Mouse (Mus musculus): ENCODE results near the gene Nif3l1.

The Nif3l1 gene

DNA sequence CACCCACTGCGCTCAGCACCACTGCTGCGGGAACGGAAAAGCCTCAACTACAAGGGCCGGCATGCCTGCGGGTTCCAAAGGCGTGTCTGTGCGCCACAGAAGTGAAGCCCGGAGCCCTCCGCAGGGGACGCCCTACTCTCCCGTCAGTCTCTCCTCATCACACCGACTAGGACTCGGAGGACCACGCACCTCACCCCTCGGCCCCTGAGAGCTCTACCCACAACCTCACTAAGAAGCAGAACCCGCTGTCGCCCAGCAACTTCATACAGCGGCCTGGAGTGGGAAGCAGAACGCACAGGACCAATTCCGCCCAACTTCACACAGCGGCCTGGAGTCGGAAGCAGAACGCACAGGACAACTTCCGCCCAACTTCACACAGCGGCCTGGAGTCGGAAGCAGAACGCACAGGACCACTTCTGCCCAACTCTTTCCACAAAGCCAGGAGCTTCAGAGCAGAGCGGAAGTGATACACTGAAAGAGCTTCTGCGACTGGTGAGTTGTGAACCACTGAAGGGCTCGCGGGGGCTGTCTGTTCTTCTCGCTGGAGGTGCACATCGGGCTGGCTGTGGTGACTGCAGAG lies at the start of gene Nif3l1, which contains the start of gene Ppil3:
Gene Nif3l1, plus strand, starts transcription at position 9 of the 580 bp plus-strand sequence.
Gene Ppil3, minus strand, starts transcription at position 344 of the 580 bp plus-strand sequence.
- peak; percentile 94 for DNase-seq (ENCODE audit: low read depth, low spot score)

DNA sequence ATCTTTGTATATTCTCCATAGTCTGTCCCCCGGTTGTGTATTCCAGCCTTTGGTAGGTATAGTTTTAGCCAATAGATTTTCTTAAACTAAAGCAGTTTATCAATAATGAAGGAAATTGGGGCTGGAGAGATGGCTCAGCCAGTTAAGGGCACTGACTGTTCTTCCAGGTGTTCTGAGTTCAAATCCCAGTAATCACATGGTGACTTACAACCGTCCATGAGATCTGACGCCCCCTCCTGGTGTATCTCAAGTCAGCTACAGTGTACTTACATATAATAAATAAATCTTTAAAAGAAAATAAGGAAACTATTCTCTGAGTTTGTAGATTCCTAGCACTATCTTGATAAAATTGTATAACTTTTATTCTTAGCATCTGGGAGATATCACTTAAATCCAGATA lies 49.6 kb upstream of the Nif3l1 start:
- peak; percentile 31 for DNase-seq (ENCODE audit: low read depth, low spot score)

DNA sequence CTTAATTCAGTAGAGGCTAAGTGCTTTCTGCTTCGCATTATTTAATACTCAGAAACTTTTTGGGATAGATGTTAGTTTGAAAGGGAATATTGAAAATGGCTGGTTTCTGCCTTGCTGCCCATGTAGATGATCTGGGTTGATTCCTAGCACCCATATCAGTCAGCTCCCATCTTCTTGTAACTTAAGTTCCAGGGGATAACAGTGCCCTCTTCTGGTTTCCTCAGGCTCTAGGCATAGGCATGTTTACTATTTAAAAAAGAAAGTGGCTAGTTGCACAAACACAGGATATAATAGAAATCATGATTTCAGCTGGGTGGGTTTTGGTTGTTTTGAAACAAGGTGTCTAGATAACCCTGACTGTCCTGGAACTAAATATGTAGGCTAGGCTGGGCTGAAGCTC lies 48.8 kb upstream of the Nif3l1 start:
- DNase-seq (ENCODE audit: low read depth, low spot score): no peak

DNA sequence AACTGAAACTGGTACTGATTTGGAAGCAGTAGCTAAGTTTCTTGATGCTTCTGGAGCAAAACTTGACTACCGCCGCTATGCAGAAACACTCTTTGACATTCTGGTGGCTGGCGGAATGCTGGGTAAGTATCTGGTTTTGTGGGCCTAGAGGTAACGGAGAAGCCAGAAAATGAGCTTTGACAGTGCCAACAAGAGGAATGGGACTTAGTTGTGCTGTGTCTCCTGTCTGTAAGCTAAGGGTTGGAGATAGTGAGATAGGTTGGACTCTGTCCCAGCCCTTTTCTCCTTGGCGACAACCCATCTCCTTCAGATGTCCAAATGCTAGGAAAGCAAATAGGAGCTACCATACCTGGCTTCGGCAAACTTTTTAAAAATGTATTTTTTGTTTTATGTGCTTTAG lies 47.2 kb upstream of the Nif3l1 start:
- no peak for DNase-seq (ENCODE audit: low read depth, low spot score)

DNA sequence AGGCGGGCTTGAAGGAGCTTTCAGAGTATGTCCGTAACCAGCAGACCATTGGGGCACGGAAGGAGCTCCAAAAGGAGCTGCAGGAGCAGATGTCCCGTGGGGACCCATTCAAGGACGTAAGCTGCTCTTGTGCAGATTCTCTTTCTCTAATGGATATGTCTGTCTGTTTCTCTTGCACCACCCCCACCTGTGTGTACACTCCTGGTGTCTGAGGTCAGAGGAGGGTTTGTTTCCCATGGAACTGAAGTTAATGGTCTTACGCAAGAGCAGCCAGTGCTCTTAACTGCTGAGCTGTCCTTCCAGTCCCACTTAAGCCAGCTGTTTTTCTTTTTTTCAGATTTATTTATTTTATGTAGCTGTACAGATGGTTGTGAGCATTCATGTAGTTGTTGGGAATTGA lies 43.6 kb upstream of the Nif3l1 start:
- DNase-seq (ENCODE audit: low read depth, low spot score): no peak

DNA sequence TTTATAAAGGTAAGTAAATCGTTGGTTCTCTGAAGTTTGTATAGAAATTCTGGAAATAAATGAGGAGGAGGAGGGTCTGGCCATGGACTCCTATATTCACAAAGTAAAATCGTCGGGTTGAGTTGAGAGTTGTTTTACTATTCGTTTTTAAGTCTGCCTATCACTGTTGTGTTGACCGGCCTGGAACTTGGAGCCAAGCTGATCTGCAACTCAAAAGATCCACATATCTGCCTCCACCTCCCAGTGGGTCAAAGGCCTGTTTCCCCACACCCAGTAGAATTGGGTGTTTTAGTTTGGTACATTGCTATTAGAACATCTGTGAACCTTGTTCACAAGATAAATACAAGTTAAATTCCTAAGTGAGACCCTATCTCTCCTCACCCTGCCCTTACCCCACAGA lies 41.2 kb upstream of the Nif3l1 start:
- DNase-seq (ENCODE audit: low read depth, low spot score): no peak

DNA sequence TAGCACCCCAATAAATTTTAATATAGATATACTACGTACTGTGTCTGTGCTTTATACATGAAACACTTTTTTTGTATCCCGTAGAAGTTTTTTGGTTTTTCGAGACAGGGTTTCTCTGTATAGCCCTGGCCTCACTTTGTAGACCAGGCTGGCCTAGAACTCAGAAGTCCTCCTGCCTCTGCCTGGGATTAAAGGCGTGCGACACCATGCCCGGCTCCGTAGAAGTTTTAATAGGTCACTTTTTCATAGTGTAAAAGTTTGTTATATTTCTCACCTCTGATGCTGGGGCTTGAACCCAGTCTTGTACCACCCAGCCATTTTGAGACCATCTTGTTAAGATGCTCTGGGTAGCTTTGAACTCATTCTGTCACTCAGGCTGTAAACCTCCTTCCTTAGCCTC lies 37.6 kb upstream of the Nif3l1 start:
- DNase-seq (ENCODE audit: low read depth, low spot score): no peak

DNA sequence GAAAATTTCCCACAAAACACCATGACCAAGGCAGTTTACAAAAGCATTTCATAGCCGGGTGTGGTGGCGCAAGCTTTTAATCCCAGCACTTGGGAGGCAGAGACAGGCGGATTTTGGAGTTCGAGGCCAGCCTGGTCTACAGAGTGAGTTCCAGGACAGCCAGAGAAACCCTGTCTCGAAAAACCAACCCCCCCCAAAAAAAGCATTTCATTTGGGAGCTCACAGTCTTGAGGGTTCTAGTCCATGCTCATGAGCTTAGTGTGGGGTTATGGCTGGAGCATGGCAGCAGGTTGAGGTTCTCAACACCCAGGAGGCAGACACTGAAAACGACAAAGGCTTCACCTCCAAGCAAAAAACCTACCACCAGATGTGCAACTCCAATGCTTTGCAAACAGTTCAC lies 36.8 kb upstream of the Nif3l1 start:
- DNase-seq (ENCODE audit: low read depth, low spot score): peak; percentile 19

DNA sequence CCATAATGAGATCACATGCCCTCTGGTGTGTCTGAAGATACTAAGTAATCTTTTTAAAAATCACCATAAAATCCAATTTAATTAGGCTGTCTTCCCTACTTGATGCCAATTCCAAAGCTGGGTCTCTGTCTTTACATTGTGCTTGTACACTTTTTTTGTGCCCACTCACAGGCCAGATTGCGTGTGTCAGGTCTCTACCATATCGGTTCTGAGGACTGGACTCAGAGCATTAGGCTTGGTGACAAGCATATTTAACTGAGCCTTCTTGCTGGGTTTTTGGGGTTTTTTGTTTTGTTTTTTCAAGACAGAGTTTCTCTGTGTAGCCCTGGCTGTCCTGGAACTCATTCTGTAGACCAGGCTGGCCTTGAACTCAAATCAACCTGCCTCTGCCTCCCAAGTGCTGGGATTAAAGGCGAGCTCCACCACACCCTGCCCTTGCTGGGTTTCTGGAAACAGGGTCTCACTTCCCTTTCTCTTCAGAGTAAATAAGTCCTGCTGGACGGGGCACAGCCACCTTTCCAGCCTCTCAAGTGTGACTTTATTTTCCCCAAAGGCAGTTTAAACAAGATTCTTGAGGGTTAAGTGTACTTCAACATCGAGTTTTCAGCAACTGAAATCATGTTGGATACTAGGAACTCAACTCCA lies 35.3 kb upstream of the Nif3l1 start:
- peak; percentile 37 for DNase-seq (ENCODE audit: low read depth, low spot score)

DNA sequence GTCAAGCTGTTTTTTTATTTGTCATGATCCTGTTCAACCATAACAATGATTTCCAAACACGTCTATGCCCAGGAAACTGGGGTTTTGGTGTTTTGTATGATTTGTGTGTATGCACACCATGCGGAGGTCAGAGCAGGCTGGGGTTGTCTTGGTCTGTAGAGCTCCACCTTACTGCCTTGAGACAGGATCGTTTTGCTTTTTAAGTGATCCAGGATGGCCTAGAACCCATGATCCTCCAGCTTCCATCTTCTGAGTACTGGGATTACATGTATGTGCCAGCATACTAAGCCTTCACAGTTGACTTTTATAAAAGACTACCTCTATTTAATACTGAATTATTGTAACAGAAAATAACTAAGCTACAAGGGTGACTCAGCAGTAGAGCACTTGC lies 34.8 kb upstream of the Nif3l1 start:
- no peak for DNase-seq (ENCODE audit: low read depth, low spot score)

DNA sequence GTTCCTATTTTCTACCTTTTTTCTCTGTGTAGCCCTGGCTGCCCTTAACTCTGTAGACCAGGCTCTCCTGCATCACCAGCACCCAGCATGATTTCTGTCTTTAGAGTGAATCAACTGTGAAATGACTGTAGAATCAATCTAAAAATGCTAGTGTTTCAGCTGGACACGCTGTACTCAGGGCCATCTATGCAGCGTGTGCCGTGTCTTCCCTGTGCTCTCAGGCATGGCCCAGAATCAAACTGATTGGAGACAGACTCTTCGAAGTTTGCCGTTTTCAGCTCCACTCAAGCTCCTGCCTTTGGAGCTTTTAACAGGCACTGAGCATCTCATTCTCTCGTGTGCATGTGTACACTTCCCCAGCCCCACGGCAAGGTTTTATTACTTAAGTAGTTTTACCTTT lies 34.2 kb upstream of the Nif3l1 start:
- DNase-seq (ENCODE audit: low read depth, low spot score): peak; percentile 8

DNA sequence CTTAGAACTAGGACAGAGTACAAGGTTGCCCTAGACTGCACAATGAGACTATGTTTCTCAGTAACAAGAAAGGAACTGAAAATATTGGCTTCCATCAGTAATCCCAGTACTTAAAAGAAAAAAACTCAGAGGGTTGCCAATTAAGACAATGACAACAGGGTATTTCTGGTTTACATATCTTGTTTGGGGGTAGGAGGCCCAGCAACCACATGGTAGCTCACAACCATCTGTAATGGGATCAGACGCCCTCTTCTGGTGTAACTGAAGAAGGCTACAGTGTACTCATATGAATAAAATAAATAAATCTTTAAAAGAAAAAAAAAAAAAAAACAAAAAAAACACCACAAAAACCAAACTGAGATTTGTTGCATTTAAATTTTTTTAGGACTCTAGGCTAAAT lies 29.5 kb upstream of the Nif3l1 start:
- DNase-seq (ENCODE audit: low read depth, low spot score): peak; percentile 30

DNA sequence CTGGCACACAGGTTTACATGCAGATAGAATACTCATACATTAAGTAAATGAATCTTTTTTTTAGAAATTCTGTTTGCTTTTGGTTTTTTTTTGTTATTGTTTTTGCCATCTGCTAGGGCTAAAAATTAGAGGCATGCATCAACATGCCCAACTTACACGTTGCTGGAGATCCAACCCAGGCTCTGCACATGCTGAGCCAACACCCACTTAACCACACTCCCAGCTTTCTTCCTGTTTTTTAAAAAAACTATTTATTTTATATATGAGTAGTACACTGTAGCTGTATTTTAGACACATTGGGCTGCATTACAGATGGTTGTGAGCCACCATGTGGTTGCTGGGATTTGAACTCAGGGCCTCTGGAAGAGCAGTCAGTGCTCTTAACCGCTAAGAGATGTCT lies 28.9 kb upstream of the Nif3l1 start:
- DNase-seq (ENCODE audit: low read depth, low spot score): no peak

DNA sequence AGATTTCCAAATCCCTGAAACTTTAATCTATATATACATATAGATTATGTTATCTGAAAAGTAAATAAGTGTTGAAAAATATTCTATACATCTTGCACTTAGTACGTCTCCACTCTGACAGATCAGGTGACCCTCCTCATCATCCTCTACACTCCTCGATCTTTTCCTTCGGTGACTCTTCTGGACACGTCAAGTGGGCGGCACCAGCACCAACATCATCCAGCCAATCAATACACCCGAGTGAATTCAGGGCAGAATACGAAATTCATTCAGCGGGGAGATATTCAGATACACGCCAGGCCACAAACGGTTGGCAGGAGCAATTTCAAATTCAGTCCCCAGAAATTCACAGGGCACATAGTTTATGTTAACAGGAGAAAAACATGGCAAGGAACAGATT lies 24.9 kb upstream of the Nif3l1 start:
- no peak for DNase-seq (ENCODE audit: low read depth, low spot score)

DNA sequence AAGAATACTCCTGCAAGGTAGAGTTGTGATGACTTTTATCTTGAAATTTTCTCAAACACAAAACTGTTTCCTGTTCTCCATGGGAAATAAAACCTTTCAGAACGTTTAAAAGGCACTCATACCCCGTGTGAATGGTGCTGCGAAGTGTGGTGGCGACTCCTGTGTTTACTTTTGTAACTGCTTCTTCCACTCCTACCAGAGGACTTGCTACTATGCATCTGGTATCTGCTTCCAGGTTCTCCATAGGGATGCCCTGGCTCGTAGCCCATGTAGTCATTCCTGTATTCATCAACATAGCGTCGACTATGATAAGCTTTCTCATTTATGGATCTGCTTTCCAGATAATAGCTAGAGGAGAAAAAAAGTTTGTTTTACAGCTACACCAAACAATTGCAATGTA lies 24.0 kb upstream of the Nif3l1 start:
- DNase-seq (ENCODE audit: low read depth, low spot score): no peak

DNA sequence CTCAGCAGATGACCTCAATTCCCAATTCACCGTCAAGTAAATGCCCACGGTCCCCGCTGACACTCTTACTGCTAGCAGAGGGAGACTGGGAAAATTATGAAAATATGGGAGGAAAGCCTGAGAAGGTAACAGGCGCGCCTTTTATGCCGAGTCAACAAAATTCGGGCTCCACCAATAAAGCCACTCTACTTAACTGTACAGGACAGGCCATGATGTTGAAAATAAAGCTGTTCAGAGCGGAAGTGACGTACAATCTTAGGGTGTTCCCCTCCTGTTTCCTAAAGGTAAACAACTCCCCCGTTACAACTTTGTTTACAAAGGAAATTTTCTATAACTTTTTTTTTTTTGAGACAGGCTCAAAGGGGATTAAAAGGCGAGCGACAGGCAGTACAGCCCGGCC lies 22.1 kb upstream of the Nif3l1 start:
- peak; percentile 77 for DNase-seq (ENCODE audit: low read depth, low spot score)

DNA sequence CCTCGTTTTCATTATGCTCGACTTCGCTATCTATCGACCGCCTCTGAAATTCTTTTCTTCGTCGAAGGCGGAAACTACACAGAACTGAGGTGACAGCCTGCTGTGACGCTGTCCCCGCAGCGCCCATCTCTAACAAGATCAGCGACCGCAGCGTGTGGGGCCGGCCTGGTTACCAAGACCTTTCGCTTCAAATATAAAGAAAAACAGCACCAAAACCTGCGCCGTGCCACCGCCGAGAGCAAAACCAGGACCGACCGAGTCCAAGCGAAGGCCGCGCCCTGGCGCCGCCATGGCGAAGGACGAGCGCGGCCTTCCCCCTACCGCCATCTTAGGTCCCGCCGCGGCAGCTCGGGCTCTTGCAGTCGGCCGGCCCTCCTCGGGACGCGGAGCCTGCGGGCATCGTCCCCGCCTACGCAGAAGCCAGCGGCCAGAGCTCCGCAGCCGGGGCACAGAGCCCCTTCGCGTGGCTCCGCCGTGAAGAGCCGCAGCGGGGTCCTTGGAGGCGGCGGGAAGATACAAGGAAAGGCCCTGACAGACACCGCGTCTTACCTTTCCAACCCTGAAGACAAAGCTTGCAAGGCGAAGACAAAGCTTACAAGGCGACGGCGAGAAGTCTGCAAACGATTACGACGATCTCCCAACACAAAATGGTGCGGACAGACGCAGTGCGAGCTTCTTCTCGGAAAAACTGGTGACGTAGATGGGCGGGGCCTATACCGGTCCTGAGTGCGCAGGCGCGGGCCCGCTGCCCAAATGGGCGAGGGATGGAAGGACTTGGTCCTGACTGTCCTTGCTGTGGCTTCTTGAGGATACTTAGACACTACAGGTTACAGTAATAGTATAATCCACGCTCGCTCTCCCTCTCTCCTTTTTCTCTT lies 21.3 kb upstream of the Nif3l1 start, which contains the start of gene Clk1:
Gene Clk1, minus strand, starts transcription at position 696 of the 878 bp plus-strand sequence.
- DNase-seq (ENCODE audit: low read depth, low spot score): peak; percentile 95

DNA sequence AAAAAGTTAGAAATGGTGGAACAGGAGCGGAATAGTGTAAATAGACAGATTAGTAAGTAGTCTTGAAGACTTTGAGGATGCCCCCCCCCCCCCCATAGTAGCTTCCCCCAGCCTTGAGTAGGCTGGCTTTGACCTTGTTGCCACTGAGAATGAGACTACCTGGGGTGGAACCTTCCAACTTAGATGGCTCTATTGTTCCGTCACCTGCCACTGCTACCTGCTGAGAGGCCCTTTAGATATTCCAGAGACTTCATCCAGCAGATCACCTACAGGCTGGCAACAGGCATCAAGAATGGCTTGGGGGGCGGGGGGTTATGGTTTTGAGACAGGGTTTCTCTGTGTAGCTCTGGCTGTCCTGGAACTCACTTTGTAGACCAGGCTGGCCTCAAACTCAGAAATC lies 20.4 kb upstream of the Nif3l1 start:
- no peak for DNase-seq (ENCODE audit: low read depth, low spot score)

DNA sequence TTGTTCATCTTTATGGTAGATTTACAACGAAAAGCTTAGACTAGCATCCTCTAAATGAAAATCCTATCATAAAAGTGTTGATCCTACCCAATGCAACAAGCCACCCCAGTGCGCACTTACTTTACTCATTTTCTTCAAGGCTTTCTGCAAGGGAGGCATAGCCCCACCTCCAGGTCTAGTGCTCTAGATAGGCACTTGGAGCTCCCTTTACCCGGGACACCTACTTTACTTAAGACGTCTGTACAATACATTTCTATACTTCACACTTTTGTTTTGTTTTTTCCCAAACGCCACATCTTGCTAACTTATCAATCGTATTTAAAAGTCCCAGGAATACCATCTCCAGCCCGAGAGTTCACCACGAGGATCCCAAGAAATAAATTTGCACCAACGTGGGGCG lies 260 bp upstream of the Nif3l1 start:
- DNase-seq (ENCODE audit: low read depth, low spot score): no peak

DNA sequence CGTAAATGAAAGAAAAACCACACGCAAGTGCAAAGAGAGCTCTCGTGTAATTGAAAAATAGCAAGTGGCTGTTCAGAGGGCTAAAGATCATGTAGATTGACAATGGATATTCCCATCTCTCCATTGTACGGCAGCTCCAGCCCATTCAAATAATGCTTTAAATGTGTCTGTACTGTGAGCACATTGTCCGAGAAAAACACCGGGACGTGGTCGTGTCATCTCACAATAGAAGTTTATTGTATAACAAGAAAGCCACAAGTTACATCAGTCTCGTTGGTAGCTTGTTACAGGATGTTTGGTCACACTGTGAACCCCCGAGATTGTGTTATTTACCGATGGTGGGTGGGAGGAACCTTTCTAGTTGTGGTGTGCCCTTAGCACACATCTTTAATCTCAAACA lies 910 bp downstream of the Nif3l1 start:
- DNase-seq (ENCODE audit: low read depth, low spot score): no peak

DNA sequence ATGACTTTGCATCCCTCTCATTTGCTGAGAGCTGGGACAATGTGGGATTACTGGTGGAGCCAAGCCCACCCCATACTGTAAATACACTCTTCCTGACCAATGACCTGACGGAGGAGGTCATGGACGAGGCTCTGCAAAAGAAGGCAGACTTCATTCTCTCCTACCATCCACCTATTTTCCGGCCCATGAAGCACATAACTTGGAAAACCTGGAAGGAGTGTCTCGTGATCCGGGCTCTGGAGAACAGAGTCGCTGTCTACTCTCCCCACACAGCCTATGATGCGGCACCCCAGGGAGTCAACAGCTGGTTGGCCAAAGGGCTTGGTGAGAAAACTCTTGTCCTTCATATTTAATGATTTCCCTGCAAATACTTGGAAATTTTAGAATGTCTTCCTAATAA lies 2.8 kb downstream of the Nif3l1 start:
- DNase-seq (ENCODE audit: low read depth, low spot score): no peak

DNA sequence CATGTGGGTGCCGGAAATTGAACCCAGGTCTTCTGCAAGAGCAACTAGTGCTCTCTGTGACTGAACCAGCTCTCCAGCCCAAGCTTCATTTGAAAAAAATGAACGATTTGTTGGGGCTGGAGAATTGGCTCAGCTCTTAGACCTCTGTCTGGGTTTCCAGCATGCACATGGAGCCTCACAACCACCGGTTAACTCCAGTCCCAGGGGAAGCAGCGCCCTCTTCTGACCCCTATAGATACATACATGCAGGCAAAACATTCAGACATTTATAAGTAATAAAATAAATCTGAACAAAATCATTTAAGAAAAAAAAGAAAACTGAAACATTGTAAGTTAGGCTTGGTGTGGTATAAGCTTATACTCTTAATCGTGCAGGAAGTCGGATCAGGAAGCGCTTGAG lies 3.4 kb downstream of the Nif3l1 start:
- no peak for DNase-seq (ENCODE audit: low read depth, low spot score)

DNA sequence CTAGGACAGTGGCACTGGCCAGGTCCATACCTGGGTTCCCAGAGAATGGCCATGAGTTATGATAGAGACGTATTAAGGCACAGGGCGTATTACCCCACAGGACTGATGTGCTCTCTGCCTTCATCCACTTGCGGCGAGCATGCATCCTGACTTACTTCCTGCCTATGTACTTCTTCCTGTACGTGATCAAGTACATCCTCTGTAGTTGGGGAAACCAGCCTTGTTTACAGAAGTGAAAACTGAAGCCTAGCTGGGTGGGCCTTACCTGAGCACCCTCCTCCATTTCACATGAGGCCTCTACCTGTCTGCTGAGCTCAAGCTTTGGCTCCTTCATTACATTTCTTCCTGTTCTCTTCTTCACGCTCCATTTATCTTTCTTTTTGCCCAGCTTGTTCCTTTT lies 9.4 kb downstream of the Nif3l1 start:
- DNase-seq (ENCODE audit: low read depth, low spot score): no peak
